Mouse (Mus musculus): ENCODE measurements at regions not wholly inside any gene's neighbourhood (a gene's known extent, or its start where the extent isn't known, plus 50 kb on each side); places are given as distances from the start of the nearest gene placed in this dataset.

DNA sequence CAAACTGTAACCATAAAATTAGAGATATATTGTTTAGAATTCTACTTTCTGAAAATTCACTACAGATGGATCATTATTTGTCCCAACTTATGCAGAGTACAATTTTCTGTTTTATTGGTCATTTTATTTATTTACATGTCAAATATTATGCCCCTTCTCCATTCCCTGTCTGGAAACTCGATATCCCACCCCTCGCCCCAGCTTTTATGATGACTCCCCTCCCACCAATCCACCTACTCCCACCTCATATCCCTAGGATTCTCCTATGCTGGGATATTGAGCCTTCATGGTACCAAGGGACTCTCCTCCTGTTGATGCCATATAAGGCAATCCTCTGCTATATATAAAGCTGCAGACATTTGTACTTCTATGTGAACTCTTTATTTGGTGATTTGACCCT lies 62.0 kb upstream of the Zfp990 start:
- TF ChIP-seq CHD1 (IDR thresholded peaks at IDR 0.05; ENCODE audit: low read depth, low read length) = no peak
- TF ChIP-seq POLR2A (IDR thresholded peaks at IDR 0.05; ENCODE audit: low read depth, low read length) = no peak
